Mouse (Mus musculus) CD4-positive, CD25-positive, alpha-beta regulatory T cell, adult 4 months (primary cell): ENCODE results near the gene Cmtr2. TPM values are rescaled to one million over a fixed set of nuclear protein-coding genes. Genes with fewer than 3 reads are reported as not detected.

ENCODE experiments used
- ATAC-seq: one replicate; pipeline ENCODE4 v1.8.0; 2017
- polyA plus RNA-seq, 2 experiments: library from polyadenylated mRNA; unstranded; fragments of 100-300 nt; shearing (Covaris generic); gene quantifications; one replicate each; pipeline ENCODE4 v1.2.1; 2017

Cmtr2 gene
- 10 to 100 TPM in 1 of 2 experiments, 1 to 10 TPM in 1; 7.2 to 10.7 TPM for polyA plus RNA-seq

GRCm38 (mm10) chr8:110215365-110215764 is at the start of gene Cmtr2:
Cmtr2 (plus strand) TSS chr8:110215665.
- ATAC-seq, result no peak

DNA sequence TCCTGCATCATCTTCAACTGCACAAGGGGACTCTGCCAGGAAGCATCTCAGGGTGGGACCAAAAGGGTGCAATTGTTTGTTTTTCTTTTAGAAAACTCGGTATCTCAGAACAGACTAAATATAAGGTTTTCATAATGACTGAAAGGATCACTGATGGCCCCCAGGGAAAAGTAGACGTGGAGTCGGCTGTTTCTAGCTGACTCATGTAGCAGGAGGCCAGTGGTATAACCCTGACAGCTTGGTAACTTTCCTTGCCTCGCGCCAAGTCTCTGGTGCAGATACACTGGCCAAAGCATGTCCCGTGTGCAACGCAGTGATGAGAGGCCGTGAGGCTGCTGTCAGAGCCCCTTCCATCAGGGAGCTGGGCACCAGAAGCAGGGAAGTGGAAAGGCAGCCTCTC is 49.2 kb upstream of the Cmtr2 start:
- no peak for ATAC-seq

DNA sequence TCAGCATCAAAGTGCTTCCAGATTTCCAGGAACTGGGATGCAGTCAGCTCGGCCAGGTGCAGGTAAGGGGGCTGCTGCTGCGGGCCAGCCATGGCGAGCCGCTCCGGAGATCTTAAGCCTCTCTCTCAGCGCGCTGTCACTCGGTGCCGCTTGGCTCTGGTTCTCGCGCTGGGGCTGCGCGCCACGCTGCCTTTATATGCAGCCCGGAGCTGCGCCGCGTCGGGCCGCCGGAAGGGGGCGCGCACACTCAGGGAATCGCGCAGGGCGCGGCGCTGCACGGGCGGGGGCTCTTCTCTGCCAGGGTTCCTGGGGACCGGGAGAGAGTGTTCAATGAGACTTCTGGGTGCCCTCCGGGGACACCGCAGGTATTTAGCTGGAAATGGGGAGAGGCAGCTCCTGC is 47.4 kb upstream of the Cmtr2 start, which contains the start of gene Calb2:
Gene Calb2 (minus strand): TSS at position 165 of the 400 bp plus-strand sequence.
- ATAC-seq, result no peak

GRCm38 (mm10) chr8:110172161-110172560 is 43.3 kb upstream of the Cmtr2 start:
- ATAC-seq, result no peak

GRCm38 (mm10) chr8:110174826-110175225 is 40.6 kb upstream of the Cmtr2 start:
- ATAC-seq, result no peak

- no peak for ATAC-seq
Observed at GRCm38 (mm10) chr8:110177359-110178155, 37.9 kb upstream of the Cmtr2 start.

DNA sequence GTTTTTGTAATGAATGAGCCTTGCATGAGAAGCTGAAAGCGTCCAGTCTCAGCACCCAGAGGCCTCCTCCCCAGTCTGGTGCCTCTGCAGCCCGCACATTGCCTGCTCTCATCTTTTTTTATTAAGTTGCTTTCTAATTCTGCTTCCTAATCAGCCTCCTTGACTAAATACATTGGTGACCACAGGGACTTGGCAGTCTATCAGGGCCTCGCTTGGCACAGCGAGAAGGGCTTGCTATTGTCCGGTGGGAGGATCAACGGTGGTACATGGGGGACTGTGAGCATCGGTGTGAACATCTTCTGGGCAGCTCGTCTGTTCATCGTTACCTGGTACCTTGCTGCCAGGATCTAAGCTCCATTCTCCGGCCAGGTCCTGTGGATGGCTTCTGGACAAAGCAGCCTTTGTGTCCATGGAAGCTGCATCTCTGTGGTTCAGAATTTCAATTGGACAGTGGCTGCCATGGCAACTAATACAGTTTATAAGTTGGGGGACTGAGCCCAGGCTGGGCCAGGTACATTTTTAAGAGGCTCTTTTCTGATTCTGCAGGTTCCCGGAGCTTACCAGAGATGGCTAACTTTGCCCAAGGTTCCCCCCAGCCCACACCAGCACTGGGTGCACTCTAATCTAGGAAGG is 32.6 kb upstream of the Cmtr2 start:
- ATAC-seq, result no peak

DNA sequence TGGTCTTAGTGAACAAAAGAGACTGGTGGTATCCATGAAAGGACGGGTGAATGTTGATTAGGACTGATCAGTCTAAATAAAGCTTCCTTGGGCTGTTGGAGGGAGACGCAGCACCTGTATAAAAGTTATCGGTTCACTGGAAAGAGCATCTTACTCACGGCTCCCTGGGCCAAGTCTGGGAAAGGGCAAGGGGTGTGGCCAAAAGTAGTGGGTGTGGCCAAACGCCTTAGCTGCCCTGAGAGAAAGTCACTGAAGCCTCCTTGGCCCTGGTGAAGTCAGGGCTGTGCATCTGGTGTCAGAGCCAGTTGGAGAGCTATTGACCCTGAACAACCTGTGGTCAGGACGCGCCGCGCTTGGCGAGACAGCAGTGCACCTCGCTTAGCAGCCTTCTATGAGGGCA is 31.7 kb upstream of the Cmtr2 start:
- ATAC-seq, result no peak

GRCm38 (mm10) chr8:110185538-110185937 is 29.9 kb upstream of the Cmtr2 start:
- ATAC-seq, result no peak

DNA sequence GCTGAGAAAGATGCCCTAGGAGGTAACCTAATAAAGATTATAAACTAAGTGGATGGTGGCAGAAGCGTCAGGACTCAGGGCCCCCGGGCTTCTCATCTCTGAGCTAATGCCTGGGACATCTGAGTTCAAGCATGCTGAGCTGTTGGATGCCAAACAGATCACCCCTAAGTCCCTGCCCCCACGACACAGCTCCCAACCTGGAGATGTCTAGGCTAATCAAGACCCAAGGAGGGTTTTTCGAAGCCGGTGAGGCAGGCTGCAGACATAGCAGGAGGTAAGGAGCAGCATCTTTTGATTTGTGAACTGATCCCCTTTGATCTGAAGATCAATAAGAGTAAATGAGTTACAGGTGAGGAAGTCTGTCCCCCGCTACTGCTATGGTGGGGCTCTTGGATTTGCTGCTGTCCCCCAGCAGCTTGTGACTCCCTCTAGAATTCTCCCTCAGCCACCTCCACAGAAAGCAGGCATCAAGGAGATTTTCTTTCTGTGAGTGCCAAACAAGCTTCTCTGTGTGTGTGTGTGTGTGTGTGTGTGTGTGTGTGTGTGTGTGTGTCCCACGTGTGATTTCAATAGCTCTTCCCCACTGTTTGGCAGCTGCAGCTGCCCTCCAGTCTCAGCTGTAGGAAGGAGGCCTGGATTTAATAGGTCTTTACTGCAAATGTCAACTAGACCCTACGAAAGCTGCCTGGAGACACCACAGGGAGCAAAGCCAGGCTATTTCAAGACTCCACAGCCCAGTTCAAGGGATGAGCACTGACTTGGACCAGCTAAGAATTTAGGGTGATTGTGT is 26.3 kb upstream of the Cmtr2 start:
- no peak for ATAC-seq

- no peak for ATAC-seq
Observed at GRCm38 (mm10) chr8:110196678-110197077, 18.8 kb upstream of the Cmtr2 start.

DNA sequence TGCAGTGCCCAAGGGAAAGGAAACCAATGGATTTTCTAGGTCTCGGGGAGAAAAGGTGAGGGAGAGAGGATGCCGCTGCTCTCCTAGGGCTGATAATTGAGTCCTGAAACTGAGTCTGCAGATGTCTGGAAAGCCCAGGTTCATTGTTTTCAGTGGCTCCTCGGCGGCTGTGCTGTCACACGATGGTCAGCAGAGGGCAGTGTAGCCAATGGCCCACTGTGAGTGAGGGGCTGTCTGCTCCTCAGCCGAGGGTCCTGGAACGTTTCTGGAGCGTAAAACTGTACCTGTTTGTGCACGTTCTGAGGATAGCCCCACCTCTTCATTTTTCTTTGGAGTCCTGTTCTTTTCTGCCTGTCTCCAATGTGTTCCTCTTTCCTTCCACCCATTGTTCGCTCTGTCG is 13.7 kb upstream of the Cmtr2 start:
- ATAC-seq, result no peak

- no peak for ATAC-seq
Observed at GRCm38 (mm10) chr8:110216253-110216652, 788 bp downstream of the Cmtr2 start.

DNA sequence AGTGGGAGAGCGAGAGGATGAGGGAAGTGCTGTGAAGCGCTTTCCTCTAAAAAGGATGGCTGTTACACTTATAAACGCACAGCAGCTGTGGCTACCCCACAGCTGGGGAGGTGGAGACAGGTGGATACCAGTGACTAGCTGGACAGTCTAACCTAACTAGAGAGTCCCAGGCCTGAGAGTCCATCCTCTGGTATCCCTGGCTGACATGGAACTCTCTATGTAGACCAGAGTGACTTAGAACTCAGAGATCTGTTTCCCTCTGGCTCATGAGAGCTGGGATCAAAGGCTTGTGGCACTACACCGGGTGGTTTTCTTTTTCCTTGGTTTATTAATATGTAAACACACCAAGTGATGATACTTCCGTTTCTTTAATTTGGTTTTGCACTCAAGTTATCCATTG is 1.7 kb downstream of the Cmtr2 start:
- ATAC-seq, result no peak

- peak; percentile 98 for ATAC-seq
Observed at GRCm38 (mm10) chr8:110217681-110218131, 2.2 kb downstream of the Cmtr2 start.

DNA sequence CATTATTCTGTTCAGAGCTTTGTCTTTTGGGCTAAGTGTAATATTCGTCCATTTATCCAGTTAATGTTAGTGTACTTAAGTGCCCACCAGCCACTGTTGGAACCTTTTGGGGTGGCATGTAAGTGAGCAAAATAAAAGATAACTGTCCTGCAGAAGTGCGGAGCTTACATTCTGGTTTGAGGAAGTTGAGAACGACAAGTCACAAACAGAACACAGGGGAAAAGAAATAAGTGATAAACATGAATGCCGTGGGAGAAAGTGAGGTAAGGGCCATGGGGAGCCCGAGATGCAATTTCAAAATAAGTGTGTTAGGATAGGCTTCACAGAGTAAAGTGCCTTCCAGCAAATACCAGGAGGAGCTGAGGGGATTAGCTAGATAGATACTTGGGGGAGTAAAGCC is 3.0 kb downstream of the Cmtr2 start:
- ATAC-seq, result no peak

GRCm38 (mm10) chr8:110220936-110221335 is 5.5 kb downstream of the Cmtr2 start:
- no peak for ATAC-seq

DNA sequence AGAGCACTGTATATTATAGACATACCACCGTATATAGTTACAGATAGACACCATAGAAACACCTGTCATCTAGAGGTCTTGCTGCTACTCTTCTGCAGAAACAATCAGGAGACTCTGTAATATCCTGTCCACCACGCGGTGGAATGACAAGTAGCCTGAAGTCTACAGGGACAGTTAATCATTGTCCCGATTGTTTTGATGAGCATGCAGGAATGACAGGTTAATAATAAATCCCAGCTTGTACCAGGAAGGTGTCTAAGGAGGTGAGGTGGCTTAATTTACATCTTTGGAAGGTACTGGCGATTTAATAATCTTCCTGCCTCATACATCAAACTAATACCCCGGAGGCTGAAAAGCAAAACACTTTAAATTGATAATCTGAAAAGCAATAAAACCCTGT is 15.3 kb downstream of the Cmtr2 start:
- ATAC-seq, result no peak

DNA sequence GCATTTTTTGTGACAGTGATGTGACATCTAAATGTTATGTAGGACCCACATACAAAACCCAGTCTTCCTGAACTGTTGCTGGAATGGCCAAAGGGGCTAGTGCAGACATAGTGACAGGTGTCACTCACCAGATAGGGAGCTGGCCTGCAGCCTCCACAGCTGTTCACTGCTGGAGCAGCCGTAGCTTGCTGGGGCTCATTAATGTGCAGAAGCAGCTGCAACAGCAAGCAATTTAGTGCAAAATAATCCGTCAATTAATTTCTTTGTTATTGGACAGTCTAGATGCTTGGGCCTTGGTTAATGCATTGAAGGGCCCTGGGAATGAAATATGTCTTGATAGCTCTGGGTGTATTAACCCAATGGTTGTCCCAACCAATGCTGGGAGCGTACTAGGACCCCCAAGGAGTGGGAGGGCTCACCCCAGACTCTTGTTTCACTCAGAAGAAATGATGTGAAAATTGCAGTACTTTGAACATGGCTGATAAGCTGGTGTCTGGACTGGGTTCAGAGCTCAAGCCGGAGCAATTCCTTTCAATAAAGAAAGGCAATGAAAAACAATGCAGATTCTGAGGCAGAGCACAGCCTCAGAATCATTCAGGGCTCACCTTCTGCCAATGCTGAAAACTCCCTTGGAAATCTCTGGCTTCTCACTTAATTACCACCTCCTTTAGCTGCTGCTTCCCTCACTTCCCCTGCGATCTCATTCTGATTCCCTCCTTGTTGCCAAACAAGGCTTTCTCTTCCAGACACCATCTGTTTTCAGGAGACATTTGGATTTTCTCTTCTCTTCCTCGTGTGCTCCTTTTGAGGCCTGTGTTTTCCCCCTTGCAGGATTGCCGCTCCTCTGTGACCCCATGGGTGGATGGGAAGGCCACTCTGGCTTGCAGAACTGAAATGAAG is 27.1 kb downstream of the Cmtr2 start:
- ATAC-seq, result no peak

DNA sequence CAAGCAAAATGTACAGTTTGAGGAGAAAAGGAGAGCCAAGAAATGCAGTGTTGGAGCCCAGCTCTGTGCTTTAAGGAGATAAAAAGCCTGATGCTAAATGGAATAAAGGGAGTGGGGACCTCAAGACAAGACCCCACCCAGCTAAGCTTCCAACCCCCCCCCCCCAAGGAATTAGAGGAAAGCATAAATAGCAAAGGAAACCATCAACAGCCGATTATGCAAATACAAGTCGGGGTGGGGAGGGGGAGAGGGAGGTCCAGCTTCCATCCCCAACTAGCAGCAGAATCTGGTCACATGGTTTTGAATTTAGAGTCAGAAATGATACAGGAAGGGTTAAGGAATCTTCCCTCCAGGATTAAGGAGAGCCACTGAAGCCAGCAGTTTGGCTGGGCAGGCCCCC is 29.1 kb downstream of the Cmtr2 start:
- no peak for ATAC-seq

GRCm38 (mm10) chr8:110247238-110247637 is 31.8 kb downstream of the Cmtr2 start:
- ATAC-seq, result no peak

GRCm38 (mm10) chr8:110253986-110254385 is 38.5 kb downstream of the Cmtr2 start:
- no peak for ATAC-seq
